Mouse (Mus musculus) cerebellum, postnatal 10 days (tissue): ENCODE measurements around the gene Hc.

Source experiments
- DNase-seq, 2 experiments: peaks; one replicate each; pipeline ENCODE4 v3.0.0; 2021; ENCODE audit warnings: mixed read lengths in 2 of 2

Gene Hc

GRCm38 (mm10) chr2:34973087-34973486 lies 88.2 kb downstream of the Hc start:
- no peak for DNase-seq

- no peak for DNase-seq
These were observed 90.0 kb downstream of the Hc start for GRCm38 (mm10) chr2:34971080-34971888.

- peak; percentile 96 to 98 for DNase-seq
These were observed 91.0 kb downstream of the Hc start for GRCm38 (mm10) chr2:34970092-34970750.

- peak in 1 of 2 experiments; percentile 47 for DNase-seq
These were observed 92.1 kb downstream of the Hc start for GRCm38 (mm10) chr2:34969166-34969565.

- DNase-seq: no peak
These were observed 94.8 kb downstream of the Hc start for GRCm38 (mm10) chr2:34966243-34966934.

- no peak for DNase-seq
These were observed 95.4 kb downstream of the Hc start for GRCm38 (mm10) chr2:34965806-34966205.

- DNase-seq: no peak
These were observed 95.9 kb downstream of the Hc start for GRCm38 (mm10) chr2:34965293-34965692.

- no peak for DNase-seq
These were observed 96.6 kb downstream of the Hc start for GRCm38 (mm10) chr2:34964651-34965050.

- DNase-seq: no peak
These were observed 97.0 kb downstream of the Hc start for GRCm38 (mm10) chr2:34964230-34964629.

GRCm38 (mm10) chr2:34963371-34963956 lies 97.8 kb downstream of the Hc start:
- DNase-seq: no peak

- no peak for DNase-seq
These were observed 98.3 kb downstream of the Hc start for GRCm38 (mm10) chr2:34962893-34963292.

GRCm38 (mm10) chr2:34962211-34962610 lies 99.0 kb downstream of the Hc start:
- no peak for DNase-seq

- DNase-seq: peak in 1 of 2 experiments; percentile 34
These were observed 99.7 kb downstream of the Hc start, which contains the start of gene Traf1 for GRCm38 (mm10) chr2:34961481-34962036. Gene Traf1 (minus strand): TSS chr2:34961772.

GRCm38 (mm10) chr2:34960966-34961365 lies 100.3 kb downstream of the Hc start:
- no peak for DNase-seq

- DNase-seq: no peak
These were observed 100.8 kb downstream of the Hc start for GRCm38 (mm10) chr2:34960466-34960865.

GRCm38 (mm10) chr2:34958582-34958981 lies 102.7 kb downstream of the Hc start:
- DNase-seq: no peak

GRCm38 (mm10) chr2:34958036-34958435 lies 103.2 kb downstream of the Hc start:
- no peak for DNase-seq

GRCm38 (mm10) chr2:34957405-34957804 lies 103.8 kb downstream of the Hc start:
- no peak for DNase-seq

- no peak for DNase-seq
These were observed 104.3 kb downstream of the Hc start for GRCm38 (mm10) chr2:34956941-34957340.

- no peak for DNase-seq
These were observed 106.9 kb downstream of the Hc start for GRCm38 (mm10) chr2:34954344-34954743.

- DNase-seq: no peak
These were observed 107.6 kb downstream of the Hc start for GRCm38 (mm10) chr2:34953547-34954116.

- no peak for DNase-seq
These were observed 108.2 kb downstream of the Hc start for GRCm38 (mm10) chr2:34953018-34953417.
